10 mouse cellular contexts compared by ENCODE assay signal in genomic region chr11:84764116-84764515, GRCm38 (mm10). TPM values are rescaled to one million over a fixed set of nuclear protein-coding genes. Genes with fewer than 3 reads are reported as not detected.
DNase-seq lines count a peak whose midpoint lies in the region; ATAC-seq lines count a peak whose summit lies in the region.
"Had no signal": no experiment of that assay in that cellular context is flagged by ENCODE, and none has a peak within 500 bp of the region (broad histone marks: within the 10 kb centered on the region; RNA-seq: fewer than 3 reads in every experiment).

No protein-coding gene starts in this region.

- DNase-seq in kidney, adult 9 months = no peak
- DNase-seq in left cerebral cortex, adult 11 months (ENCODE audit: low spot score) = no peak
- DNase-seq in T-cell, adult 2 months (ENCODE audit: low spot score) = no peak
- DNase-seq: liver; right cerebral cortex, postnatal 25 days had no signal

- H3K4me3 ChIP-seq in kidney, embryonic 15.5 days (replicated peaks) = peak overlapping the region; percentile 17; the same call in 1 of the 2 replicates
- no peak overlapping the region for H3K4me3 ChIP-seq in embryonic facial prominence, embryonic 15.5 days (replicated peaks)
- H3K4me3 ChIP-seq in intestine, embryonic 15.5 days (replicated peaks) = no peak overlapping the region
- H3K4me3 ChIP-seq in neural tube, embryonic 12.5 days = no peak overlapping the region

- WGBS in kidney, embryonic 15.5 days = 5% methylated on average over 8 of the region's 8 CpGs
- WGBS in embryonic facial prominence, embryonic 15.5 days = 16% methylated on average over 8 of the region's 8 CpGs
- WGBS in intestine, embryonic 15.5 days = 24% methylated on average over 8 of the region's 8 CpGs
- 12% methylated on average over 8 of the region's 8 CpGs for WGBS in neural tube, embryonic 12.5 days

- 0 out of 2 replicates have a peak overlapping the region, but pooled peaks have one; percentile 45 for H3K27ac ChIP-seq in kidney, embryonic 15.5 days
- no peak overlapping the region for H3K27ac ChIP-seq in embryonic facial prominence, embryonic 15.5 days (replicated peaks)
- H3K27ac ChIP-seq in intestine, embryonic 15.5 days = no peak overlapping the region
- H3K27ac ChIP-seq in neural tube, embryonic 12.5 days = peak overlapping the region; percentile 33; the same call in 1 of the 2 replicates

- peaks cover 58% of the 10 kb centered on the region for H3K27me3 ChIP-seq in kidney, embryonic 15.5 days
- peaks cover 26% of the 10 kb centered on the region for H3K27me3 ChIP-seq in embryonic facial prominence, embryonic 15.5 days
- H3K27me3 ChIP-seq in intestine, embryonic 15.5 days (replicated peaks) = peaks cover 3% of the 10 kb centered on the region; the same call in 1 of the 2 replicates
- peaks cover 6% of the 10 kb centered on the region; the same call in 1 of the 2 replicates for H3K27me3 ChIP-seq in neural tube, embryonic 12.5 days (replicated peaks)

- ATAC-seq in kidney, embryonic 15.5 days (replicated peaks; ENCODE audit: low FRiP score) = peak; percentile 64
- ATAC-seq in embryonic facial prominence, embryonic 15.5 days (ENCODE audit: insufficient number of reproducible peaks, low FRiP score, low TSS enrichment, low read depth) = no peak
- no peak for ATAC-seq in intestine, embryonic 15.5 days
- 0 out of 2 replicates have a peak, but pooled peaks have one; percentile 7 for ATAC-seq in neural tube, embryonic 12.5 days (ENCODE audit: low FRiP score, low read depth)
- ATAC-seq in megakaryocyte, adult 5-6 weeks (ENCODE audit: poor library complexity, severe bottlenecking) = no peak

- H3K4me2 ChIP-seq in kidney, embryonic 15.5 days = peak overlapping the region; percentile 52
- H3K4me2 ChIP-seq in embryonic facial prominence, embryonic 15.5 days (replicated peaks) = peak overlapping the region; percentile 37; the same call in 1 of the 2 replicates
- peak overlapping the region; percentile 56 for H3K4me2 ChIP-seq in intestine, embryonic 15.5 days (replicated peaks)
- H3K4me2 ChIP-seq in neural tube, embryonic 12.5 days (replicated peaks) = peak overlapping the region; percentile 46

- H3K9me3 ChIP-seq in kidney, embryonic 15.5 days (replicated peaks) = no peaks in the 10 kb centered on the region
- H3K9me3 ChIP-seq in embryonic facial prominence, embryonic 15.5 days (replicated peaks) = no peaks in the 10 kb centered on the region
- H3K9me3 ChIP-seq in intestine, embryonic 15.5 days = no peaks in the 10 kb centered on the region
- no peaks in the 10 kb centered on the region for H3K9me3 ChIP-seq in neural tube, embryonic 12.5 days

- no peak overlapping the region for H3K9ac ChIP-seq in kidney, embryonic 15.5 days
- no peak overlapping the region for H3K9ac ChIP-seq in embryonic facial prominence, embryonic 15.5 days
- no peak overlapping the region for H3K9ac ChIP-seq in intestine, embryonic 15.5 days
- no peak overlapping the region for H3K9ac ChIP-seq in neural tube, embryonic 12.5 days

- peaks cover 27% of the 10 kb centered on the region for H3K4me1 ChIP-seq in kidney, embryonic 15.5 days
- H3K4me1 ChIP-seq in embryonic facial prominence, embryonic 15.5 days = peaks cover 17% of the 10 kb centered on the region
- peaks cover 13% of the 10 kb centered on the region for H3K4me1 ChIP-seq in intestine, embryonic 15.5 days (replicated peaks)
- peaks cover 60% of the 10 kb centered on the region for H3K4me1 ChIP-seq in neural tube, embryonic 12.5 days

- no peaks in the 10 kb centered on the region for H3K36me3 ChIP-seq in kidney, embryonic 15.5 days
- H3K36me3 ChIP-seq in embryonic facial prominence, embryonic 15.5 days = no peaks in the 10 kb centered on the region
- H3K36me3 ChIP-seq in intestine, embryonic 15.5 days = no peaks in the 10 kb centered on the region
- no peaks in the 10 kb centered on the region for H3K36me3 ChIP-seq in neural tube, embryonic 12.5 days

RNA-seq across cellular contexts. Expression of gene Mrm1, which starts 55.2 kb away (rescaled TPM):
- 10.0 and 13.7 TPM in 2 replicates for polyA plus RNA-seq in kidney, embryonic 15.5 days (2015; fragmentation: Nextera tagmentation; extraction: Ambion mirVana)
- polyA plus RNA-seq in embryonic facial prominence, embryonic 15.5 days (2015; fragmentation: Nextera tagmentation; extraction: Ambion mirVana) = 13.1 and 13.2 TPM in 2 replicates
- polyA plus RNA-seq in intestine, embryonic 15.5 days (2015; fragmentation: Nextera tagmentation; extraction: Ambion mirVana) = 16.0 and 16.3 TPM in 2 replicates
- polyA plus RNA-seq in neural tube, embryonic 12.5 days (2016; fragmentation: Nextera tagmentation; extraction: Ambion mirVana) = 8.9 and 10.5 TPM in 2 replicates
- 2.5 and 6.6 TPM in 2 replicates for total RNA-seq in megakaryocyte, adult 5-6 weeks (2015)
- 4.2 and 5.8 TPM in 2 replicates for total RNA-seq in megakaryocyte, adult 5-6 weeks (2017)

Comparison
In these comparisons a context has a peak if more than half of its experiments do, and no peak if none do; other contexts are left out.
1. ATAC-seq: peak in kidney, embryonic 15.5 days (single experiment) and neural tube, embryonic 12.5 days (single experiment); none in embryonic facial prominence, embryonic 15.5 days (single experiment), intestine, embryonic 15.5 days (single experiment) and megakaryocyte, adult 5-6 weeks (single experiment).
2. H3K27ac ChIP-seq: peak in kidney, embryonic 15.5 days (single experiment) and neural tube, embryonic 12.5 days (single experiment); none in embryonic facial prominence, embryonic 15.5 days (single experiment) and intestine, embryonic 15.5 days (single experiment).
3. Peak in every context shown above with its lines, with median percentiles within 50 percentile points of each other: H3K4me2 ChIP-seq.